Mouse (Mus musculus) left cerebral cortex, postnatal 10 days (tissue): ENCODE data around the gene 2510009E07Rik. TPM values are rescaled to one million over a fixed set of nuclear protein-coding genes. Genes with fewer than 3 reads are reported as not detected.

Experiments
- DNase-seq, 2 experiments: peaks; one replicate each; pipeline ENCODE4 v3.0.0; 2021 to 2022; ENCODE audit warnings: low spot score in 2 of 2, mixed read lengths in 1 of 2; ENCODE audit errors: extremely low spot score in 1 of 2
- intact Hi-C: fragments of 180-260 bp; cut with DNase I; formaldehyde crosslinking; loops from one replicate; pipeline ENCODE4 v1.15.1; 2025
- total RNA-seq, 2 experiments: library from RNA; stranded (reverse); gene quantifications; 2 replicates each; pipeline ENCODE4 v1.2.3; 2021

2510009E07Rik gene
- total RNA-seq, 2 experiments from 2014 or later: 73.8 to 79.5 TPM

GRCm38 (mm10) chr16:21606249-21607020, 88.0 kb downstream of the 2510009E07Rik start:
- intact Hi-C loops: no loop called here

DNA sequence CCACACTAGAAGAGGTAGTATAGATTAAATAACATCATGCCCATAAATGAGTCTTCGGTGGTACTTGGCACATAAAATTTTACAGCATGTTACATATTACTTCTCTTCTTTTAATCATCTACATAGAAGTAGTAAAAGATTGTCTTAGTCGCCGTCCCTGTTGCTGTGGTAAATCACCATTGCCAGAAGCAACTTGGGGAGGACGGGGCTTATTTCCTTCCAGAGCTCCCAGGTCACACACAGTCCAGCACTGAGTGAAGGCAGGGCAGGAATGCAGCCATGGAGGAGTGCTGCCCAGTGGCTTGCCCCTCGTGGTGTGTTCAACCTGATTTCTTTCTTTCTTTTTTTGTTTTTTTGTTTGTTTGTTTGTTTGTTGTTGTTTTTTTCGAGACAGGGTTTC, 90.1 kb downstream of the 2510009E07Rik start:
- intact Hi-C loops: no loop called here
- no peak for DNase-seq

More at GRCm38 (mm10) chr16:21606249-21607020, 88.0 kb downstream of the 2510009E07Rik start:
- no peak for DNase-seq

Other genes with a start within 250 kb of the 2510009E07Rik start
- gene Ehhadh, start 93.1 kb upstream of the 2510009E07Rik start, total RNA-seq: 1 to 10 TPM; 1.4 to 1.9 TPM
- gene Map3k13, start 99.7 kb upstream of the 2510009E07Rik start, total RNA-seq: 10 to 100 TPM; 11.3 to 12.2 TPM